Mouse (Mus musculus): ENCODE results near the gene Capn11.
"Not testable (repeated sequence)": the region's sequence is repeated elsewhere in the genome, so short reads cannot be mapped to it uniquely, and the experiment has no call there.

Gene Capn11

DNA sequence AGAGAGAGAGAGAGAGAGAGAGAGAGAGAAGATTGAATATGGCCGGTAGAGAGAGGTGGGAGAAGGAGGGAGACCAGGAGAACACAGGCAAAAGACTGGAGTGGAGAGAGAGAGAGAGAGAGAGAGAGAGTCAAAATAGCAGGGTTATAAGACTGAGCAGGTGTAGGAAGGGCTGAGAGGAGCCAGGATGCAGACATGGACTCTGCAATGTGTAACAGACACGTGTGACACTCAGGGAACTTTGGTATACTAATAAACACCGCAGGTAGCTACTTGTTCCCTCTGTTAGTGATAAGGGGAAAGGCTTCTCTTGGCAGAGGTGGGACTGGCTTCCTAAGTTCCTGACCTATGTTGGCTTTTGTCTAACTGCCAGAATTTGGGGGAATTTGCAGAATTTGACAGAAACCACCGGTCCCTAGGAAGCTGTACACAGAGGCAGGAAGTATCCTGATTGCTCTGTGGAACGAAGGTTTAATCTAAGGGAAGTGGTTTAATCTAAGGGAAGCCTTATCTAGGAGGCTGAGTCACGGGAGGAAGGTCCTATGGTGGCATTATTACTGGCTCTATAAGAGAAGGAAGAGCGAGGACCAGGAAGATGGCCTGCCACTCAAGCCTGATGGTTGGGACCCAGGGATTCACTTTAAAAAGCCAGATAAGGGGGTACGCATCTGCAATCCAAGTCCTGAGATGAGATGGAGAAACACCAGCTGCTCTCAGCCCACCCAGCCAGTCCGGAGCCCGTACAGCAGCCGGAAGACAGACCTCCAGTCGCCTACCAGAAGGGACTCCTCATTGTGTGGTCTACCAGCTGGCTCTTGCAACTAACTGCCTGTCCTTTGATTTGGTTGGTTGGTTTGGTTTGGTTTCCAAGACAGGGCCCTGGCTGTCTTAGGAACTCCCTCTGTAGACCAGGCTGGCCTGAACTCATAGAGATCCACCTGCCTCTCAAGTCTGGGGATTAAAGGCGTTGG, 30.0 kb downstream of the Capn11 start:
- CTCF ChIA-PET: interaction anchor here (0.7 to 1.0 kb wide), 2 partner anchors 32 to 44 kb away, joined by 3 to 6 read pairs; no protein-coding TSS in a partner anchor

DNA sequence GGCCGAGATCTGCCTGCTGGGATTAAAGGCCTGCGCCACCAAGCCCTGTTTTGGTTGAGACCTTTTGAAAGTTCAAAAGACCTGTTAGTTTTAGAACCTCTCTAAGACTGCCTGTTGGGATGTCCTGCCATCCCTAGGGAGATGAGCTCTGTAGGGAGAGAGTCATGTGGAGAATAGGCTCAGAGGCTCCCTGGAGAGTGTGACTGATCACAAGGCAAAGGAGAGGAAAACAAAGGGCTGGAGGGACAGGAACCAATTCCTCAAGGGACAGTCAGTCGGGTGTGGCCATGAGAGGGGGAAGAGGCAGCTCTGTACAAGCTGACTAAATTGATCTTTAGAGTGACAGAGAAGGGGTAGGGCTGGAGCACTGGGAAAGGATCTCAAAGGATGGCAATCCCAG, 31.0 kb downstream of the Capn11 start:
- CTCF ChIA-PET: no interaction called here

DNA sequence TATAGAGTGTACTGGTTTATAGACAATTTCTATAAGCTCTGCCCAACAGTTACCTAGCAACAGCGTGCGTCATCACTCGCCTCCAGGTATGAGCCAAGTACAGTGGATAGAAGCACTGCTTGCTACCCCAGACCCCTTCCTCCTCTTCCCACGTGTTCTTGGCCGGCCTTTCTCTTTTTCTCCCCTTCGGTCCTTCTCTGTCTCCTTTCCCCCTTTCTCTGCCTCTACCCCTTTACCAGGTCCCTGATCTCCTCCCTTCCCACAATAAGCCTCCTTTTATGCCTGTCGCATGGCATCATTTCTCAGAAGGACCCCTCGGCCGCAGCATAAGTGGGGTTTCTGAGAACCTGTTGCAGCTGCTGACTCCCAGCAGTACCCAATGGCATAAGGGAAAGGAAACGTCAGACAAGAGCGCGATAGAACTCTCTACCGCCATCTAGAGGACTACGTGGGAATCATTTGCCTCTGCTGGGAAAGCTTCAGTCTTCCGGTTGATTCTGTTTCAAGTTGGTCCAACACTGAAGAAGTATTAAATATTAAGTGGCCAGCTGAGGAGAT, 32.5 kb downstream of the Capn11 start:
- CTCF ChIA-PET: interaction anchor here (1.0 to 1.5 kb wide), 2 partner anchors 42 to 48 kb away, joined by 4 to 10 read pairs; no protein-coding TSS in a partner anchor

DNA sequence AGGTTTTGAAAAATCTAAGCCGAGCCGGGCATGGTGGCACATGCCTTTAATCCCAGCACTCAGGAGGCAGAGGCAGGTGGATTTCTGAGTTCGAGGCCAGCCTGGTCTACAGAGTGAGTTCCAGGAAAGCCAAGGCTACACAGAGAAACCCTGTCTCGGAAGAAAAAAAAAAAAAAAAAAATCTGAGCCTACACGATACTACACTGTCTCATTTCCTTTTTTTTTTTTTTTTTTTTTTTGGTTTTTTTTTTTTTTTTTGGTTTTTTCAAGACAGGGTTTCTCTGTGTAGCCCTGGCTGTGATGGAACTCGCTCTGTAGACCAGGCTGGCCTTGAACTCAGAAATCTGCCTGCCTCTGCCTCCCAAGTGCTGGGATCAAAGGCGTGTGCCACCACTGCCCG, 35.7 kb downstream of the Capn11 start:
- CTCF ChIA-PET: not testable (repeated sequence)

DNA sequence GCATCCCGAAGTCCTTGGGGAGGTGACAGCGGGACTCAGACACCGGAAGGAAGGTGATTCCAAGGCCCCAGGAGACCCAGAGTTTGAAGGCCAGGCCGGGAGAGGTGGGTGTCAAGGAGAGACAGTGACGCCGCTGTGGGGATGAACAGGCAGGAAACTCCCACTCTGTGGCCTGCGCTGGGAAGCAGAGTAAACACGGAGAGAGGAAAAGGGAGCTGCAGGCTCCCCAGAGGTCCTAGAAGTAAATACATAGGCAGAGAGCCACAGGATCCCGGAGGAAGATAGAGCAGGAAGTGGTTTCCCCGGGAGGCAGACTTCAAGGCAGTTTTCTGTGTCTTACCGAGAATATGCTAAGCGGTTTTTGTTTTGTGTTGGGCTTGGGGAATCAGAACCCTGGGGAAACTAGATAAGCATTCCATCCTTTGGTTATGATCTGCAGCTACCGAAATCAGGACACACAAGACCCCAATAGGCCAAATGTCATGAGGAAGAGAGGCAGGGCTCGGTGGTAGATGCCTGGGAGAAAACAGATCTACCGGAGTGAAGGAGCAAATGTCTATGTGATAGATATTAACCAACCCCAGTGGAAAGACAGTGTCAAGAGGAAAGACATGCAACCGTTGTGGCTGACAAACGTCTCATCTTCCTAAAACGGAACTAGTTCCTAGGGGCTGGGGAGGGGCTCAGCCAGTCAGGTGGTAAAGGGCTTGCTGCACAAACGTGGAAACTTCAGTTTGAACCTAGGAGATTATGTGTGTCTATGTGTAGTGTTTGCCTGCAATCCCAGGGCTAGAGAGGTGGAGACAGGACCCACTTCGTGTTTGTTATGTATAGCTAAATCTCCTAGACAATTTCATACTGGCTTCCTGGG, 39.5 kb downstream of the Capn11 start:
- CTCF ChIA-PET: interaction anchor here (0.6 kb wide), 2 partner anchors 14 to 180 kb away, joined by 4 to 6 read pairs; no protein-coding TSS in a partner anchor

DNA sequence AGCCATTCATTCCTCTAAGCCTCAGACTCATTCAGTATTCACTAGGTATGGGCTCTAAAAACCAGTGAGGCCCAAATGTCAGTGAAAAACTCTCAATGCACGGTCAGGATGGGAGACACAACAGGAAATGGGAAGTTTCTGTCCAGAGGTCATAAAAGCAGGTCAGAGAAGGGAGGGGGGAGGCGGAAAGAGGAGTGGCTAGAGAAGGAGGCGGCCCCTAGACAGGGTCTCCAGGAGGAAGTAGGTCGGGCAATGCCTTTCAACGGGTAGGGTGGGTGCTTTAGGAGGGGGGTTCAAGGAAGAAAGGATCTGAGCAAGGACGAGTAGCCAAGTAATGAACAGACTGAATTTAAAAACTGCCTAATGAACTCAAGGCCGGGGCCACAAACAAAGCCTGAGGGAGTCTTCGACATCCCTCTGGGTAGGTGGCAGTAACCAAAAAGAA, 40.2 kb downstream of the Capn11 start:
- CTCF ChIA-PET: no interaction called here

DNA sequence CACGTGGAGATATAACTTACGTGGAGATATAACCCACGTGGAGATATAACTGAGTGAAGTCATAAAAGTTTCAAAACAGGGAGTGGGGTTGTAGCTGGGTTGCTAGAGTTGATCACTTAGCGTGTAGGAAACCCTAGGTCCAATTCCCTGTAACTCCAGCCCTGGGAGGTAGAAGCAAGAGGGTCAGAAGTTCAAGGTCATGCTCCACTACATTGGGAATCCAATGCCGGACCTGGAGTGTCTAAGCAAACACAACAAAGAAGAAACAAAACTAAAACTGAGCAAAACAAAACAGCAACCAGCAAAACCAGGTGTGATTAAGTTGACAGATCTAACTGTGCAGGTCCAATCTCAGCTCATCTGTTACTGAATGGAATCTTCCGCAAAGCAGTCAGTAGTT, 41.5 kb downstream of the Capn11 start:
- CTCF ChIA-PET: no interaction called here

DNA sequence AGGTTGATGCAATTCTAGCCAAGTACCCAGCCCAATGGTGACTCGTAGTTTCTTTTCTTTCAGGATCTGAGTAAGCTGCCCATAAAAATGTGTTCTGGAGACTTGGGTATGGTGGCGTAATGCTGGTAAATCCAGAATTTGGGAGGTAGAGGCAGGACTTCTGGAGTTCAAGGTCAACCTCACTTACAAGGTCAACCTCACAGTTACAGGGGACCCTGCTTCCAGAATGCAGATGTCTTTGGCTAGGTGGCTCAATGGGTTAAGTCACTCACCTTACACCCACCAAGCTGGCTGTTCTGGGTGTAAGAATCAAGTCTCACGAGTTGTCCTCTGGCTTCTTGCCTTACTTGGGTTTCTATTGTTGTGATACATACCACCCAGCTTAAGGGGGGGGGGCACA, 42.4 kb downstream of the Capn11 start:
- CTCF ChIA-PET: interaction anchor here (0.5 kb wide), 1 partner anchor 797 kb away, joined by 7 read pairs; no protein-coding TSS in a partner anchor

DNA sequence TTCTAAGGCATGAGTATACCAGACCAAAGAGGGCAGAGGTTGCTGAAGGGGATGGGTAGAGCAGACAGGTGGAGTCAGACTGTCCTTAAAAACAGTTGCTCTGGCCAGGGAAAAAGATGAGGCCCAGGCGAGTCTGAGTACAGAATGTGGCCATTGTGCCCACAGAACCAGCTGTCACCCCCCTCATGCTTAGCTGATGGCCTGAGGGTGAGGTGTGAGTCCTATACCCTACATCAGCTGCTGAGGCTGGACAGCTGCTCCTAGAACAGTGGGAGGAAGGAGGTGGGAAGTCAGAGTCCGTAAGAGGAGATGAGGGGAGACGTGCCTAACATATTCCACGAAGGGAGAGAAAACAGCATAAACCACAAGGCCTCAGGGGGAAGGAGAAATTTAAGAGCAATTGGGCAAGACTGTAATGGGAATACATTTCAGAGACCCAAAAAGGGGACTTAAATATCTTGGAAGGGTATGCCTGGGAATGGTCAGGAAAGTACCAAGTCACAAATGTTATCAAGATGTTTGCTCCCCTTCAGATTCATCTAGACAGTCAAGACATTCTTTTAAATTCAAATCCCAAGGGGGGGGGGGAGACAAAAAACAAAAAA, 43.0 kb downstream of the Capn11 start:
- CTCF ChIA-PET: interaction anchor here (0.5 kb wide), 1 partner anchor 797 kb away, joined by 7 read pairs; no protein-coding TSS in a partner anchor

DNA sequence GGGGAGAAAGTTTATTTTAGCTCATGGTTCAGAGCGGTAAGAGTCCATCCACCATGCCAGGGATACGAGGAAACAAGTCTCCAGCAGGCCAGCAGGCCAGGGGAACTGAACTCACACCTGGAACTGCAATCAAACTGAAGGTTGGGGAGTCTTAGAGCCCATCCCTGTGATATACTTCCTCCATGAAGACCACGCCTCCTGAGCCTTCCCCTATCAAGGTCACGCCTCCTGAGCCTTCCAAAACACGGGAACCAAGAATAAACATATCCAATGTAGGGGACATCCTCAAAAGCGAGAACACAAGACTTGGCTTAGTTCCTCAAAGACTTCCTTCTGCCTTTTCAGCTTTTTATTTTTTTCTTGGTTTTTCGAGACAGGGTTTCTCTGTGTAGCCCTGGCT, 46.2 kb downstream of the Capn11 start:
- CTCF ChIA-PET: no interaction called here

DNA sequence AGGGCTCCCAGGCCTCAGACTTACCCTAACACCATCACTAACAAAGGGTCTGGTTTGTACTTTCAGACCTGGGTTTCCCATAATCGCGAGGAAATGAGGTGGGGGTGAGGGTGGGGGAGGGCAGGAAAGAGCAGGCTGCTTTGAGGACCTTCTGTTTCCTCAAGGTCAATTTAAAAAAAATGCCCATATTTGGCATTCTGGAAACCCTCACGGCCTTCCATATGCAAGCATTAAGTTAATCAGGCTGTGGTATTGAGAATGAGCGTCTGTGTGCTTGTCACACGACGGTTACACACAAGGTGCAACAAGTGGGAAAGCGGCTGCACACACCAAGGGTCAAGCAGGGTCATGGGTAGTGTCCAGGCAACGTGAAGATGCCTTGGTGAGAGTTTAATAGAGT, 47.1 kb downstream of the Capn11 start:
- CTCF ChIA-PET: no interaction called here

DNA sequence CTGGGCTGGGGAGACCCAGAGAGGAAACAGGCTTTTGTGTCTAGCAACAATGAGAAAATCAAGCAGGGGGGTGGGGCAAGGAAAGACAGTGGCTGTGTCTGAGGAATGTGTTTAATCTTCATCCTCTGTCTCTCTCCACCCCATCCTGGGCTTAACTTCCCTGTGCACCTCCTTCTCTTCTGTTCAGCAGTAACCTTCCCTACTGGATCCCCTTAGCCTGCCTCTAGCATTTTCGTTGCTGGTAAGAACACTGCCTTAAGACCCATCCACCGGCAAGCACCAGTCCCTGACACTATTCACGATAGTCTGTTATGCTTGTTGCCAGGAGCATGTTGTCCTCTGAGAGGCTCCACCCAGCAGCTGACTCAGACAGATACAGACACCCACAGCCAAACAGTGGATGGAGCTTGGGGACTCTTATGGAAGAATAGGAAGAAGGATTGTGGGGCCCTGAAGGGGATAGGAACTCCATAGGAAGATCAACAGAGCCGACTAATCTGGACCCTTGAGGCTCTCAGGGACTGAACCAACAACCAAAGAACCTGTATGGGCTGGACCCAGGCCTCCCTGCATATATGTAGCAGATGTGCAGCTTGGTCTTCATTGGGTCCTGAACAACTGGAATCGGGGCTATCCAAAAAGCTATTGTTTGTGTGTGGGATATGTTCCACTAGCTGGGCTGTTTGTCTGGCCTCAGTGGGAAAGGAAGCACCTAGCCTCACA, 48.8 kb downstream of the Capn11 start:
- CTCF ChIA-PET: interaction anchor here (1.0 kb wide), 1 partner anchor 28 kb away, joined by 4 read pairs; no protein-coding TSS in a partner anchor

DNA sequence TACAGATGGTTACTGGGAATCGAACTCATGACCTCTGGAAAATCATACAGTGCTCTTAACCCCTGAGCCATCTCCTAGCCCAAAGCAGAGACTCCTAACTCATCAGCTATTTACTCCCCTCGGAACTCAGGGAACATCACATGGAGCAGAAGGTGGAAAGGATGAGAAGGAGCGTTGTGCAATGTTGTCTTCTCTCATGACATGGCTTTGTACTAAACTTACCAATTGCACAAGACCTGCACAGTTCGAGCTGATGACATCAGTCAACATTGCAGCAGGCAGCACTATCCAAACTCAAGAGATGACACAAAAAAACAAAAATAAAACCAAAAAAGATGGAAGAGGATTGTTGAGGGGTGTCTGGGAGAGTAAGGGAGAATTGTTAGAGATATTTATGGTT, 50.7 kb downstream of the Capn11 start:
- CTCF ChIA-PET: no interaction called here

DNA sequence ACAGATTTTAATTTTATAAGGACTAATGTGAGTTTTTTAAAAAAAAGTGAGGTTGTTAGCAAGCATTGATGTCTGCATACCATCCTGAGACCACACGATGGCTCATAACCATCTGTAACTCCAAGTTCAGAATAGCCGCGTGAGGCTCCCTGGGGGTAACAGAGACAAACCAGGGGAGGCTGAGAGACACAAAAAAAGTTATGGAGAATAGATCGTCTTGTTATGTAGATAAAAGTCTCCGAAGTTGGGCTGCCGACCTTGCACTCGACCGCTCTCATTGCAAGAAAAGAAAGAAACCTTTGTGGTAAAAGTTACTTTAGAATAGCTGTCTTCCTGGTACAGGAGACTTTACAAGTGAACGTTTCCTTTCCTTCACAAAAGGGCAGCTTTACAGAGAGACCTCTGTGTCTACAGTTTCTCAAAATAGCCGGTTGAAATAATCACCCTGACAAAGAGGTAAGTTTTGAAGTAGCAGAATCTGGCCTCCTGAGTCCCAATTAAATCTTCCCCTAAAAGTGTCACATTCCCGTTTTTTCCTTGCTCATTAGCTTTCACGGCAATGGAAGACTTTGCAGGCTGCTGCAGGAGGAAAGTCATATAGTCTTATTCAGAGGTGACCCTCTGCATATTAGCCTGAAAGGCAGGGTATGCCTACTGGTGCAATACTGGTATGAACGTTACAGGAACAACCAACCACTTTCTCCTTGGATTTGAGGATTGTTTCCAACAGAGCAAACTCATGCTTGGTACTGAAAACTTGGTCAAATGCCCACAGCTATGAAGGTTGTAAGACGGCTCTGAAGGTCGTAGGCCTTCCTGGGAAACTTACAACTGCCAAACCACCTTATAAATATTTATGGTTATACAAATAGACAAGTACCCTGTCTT, 51.9 kb downstream of the Capn11 start:
- CTCF ChIA-PET: interaction anchor here (0.6 kb wide), 1 partner anchor 36 kb away, joined by 6 read pairs; no protein-coding TSS in a partner anchor

DNA sequence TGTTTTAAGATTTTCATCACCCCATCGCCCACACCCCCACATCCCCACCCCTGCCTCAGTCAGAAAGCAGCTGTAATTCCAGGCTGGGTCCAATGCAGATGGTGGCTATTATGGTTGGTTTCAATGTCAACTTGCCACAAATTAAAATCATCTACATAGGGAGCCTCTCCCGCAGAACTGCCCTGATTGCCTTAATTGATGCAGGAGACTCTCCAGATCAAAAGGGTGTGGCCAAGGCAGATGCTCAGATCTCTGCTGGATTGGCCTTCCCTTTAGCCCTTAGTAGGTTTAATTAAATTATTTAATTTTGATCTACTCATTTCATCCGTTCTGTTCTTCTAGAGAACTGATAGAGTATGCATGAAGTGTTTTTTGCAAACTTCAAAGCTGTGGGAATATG, 56.1 kb downstream of the Capn11 start:
- CTCF ChIA-PET: no interaction called here

DNA sequence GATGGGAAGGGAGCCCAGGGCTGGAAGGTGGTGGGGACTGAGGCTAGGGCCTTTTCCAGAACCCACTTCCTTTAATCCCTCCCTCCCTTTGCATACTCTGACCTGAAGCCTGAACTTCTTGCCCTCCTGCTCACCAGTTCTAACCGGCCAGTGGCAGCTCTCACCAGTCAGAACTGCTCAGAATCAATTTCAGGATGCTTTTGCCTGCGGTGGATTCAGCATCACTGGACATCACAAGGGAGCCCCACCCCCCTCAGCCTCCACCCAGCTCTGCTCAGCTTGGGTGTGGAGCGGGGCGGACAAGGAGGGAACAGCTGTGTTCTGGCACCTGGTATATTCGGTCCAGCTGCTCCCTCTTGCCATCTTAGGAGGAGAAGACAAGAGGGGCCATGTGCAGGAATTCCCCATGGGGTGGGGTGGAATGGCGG, 57.2 kb downstream of the Capn11 start, which contains the start of gene Mymx:
Mymx (minus strand) TSS at position 226 of the 428 bp plus-strand sequence.
- CTCF ChIA-PET: no interaction called here

DNA sequence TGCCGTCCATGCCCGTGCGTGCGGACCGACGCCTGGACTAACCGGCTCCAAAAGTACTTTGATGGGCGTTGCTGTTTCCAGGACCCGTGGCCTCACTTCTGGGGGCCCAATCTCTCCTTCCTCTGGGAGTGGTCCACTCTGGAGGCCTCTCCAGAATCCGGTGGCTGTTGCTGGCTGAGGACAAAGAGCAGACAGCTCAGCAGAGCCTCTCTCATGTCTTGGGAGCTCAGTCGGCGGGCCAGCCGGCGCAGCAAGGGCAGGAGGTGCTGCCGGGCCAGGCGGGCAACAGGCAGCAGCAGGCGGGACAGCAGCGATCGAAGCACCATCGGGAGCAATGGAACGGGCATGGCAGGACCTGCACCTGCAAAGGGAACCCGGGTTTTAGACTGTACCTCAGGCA, 57.8 kb downstream of the Capn11 start:
- CTCF ChIA-PET: no interaction called here

DNA sequence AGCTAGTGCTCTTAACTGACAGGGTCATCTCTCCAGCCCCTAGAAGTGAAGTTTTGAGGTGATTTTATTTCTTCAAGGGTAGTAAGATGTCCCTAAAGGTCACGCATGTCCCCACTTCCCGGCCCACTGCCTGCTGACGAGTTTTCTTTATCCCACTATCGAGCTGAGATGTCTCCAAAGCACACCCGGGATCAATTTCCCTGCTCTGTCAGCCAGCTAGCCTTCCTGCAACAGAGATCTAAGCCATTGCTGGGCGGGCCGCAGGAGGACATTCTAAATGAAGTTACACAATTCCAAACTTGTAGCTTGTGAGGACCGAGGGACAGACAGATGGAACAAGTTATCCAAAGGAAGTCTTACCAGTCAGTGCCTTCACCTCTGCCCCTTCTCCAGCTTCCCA, 58.9 kb downstream of the Capn11 start:
- CTCF ChIA-PET: no interaction called here

DNA sequence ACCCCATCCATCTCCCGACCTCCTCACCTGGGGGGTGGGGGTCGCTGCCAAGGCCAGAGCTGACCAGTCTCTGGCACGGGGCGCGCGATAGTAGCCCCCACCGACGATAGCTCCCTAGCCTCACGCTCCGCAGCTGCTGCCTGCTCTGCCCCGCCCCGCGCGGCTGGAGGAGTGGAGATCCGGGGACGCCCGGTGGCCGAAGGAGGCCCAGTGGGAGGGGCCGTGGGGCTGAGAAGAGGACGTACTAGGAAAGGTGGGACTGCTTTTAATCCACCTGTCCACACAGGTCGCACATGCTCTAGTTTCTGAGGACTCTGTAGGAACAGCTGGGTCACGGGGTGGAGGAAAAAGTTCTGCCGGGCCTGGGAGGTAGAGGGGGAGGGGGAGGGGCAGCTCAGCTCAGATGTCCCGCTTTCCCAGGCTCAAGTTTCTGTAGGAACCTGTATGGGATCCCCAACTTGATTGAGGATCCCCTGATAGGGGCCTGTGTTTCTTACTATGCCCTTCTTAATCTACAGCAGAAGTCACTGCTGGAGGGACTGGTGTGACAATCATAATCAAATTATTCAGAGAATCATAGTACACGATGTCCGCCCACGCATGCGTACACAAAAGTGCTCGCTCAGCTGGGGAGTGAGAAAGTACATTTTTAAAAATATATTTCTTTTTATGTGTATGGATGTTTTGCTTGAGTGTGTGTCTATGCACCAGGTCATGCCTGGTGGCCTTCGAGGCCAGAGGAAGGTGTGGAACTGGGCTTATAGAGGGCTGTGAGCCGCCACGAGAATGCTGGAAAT, 59.5 kb downstream of the Capn11 start, which contains the start of gene Slc29a1:
Slc29a1 (minus strand) TSS at position 161 of the 797 bp plus-strand sequence.
- CTCF ChIA-PET: no interaction called here

Measured in spleen, embryonic (tissue).